Mouse (Mus musculus): ENCODE measurements around the gene Tmem213.

DNA sequence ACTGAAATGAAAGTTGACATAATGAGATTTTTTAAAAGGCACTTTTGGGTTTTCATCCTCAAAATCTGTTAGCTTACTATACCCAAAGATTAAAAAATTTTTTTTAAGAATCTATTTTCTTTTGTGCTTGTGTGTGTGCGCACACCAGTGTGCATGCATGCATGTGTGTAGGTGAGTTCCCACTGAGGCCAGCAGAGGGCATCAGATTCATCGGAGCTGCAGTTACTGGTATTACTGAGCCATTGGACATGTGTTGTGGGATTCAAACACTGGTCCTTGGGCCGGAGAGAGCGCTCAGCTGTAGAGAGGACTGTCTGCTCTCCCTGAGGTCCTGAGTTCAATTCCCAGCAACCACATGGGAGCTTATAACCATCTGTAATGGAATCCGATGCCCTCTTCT is 20.8 kb downstream of the Tmem213 start:
- no peak for TF ChIP-seq POLR2A (IDR thresholded peaks at IDR 0.05; ENCODE audit: low read depth, low read length)
- TF ChIP-seq CHD2 (IDR thresholded peaks at IDR 0.05; ENCODE audit: low read length): no peak
- TF ChIP-seq ZC3H11A (IDR thresholded peaks at IDR 0.05; ENCODE audit: low read depth, low read length): no peak
- TF ChIP-seq TCF12 (IDR thresholded peaks at IDR 0.05; ENCODE audit: low read depth, low read length): no peak
- TF ChIP-seq CTCF (conservative IDR thresholded peaks at IDR 0.05 in 1 of 2, IDR thresholded peaks at IDR 0.05 in 1 of 2; ENCODE audit: low read depth in 2 of 2, low read length in 2 of 2): peak; percentile 15 to 26; a peak in 2 of 4 replicates
- TF ChIP-seq MAX (IDR thresholded peaks at IDR 0.05; ENCODE audit: low read length): no peak
- no peak for TF ChIP-seq ETS1 (conservative IDR thresholded peaks at IDR 0.05; ENCODE audit: low read depth, low read length)
- no peak for TF ChIP-seq JUN (IDR thresholded peaks at IDR 0.05; ENCODE audit: insufficient read depth, low read depth, low read length)

Data from CH12.LX (cell line).